Mouse (Mus musculus) cerebellum, postnatal 4 days (tissue): ENCODE results near the gene Naglu.

Experiments used
- DNase-seq, 2 experiments: peaks; one replicate each; pipeline ENCODE4 v3.0.0; 2022; ENCODE audit warnings: low spot score in 2 of 2, mixed read lengths in 1 of 2

Naglu gene

DNA sequence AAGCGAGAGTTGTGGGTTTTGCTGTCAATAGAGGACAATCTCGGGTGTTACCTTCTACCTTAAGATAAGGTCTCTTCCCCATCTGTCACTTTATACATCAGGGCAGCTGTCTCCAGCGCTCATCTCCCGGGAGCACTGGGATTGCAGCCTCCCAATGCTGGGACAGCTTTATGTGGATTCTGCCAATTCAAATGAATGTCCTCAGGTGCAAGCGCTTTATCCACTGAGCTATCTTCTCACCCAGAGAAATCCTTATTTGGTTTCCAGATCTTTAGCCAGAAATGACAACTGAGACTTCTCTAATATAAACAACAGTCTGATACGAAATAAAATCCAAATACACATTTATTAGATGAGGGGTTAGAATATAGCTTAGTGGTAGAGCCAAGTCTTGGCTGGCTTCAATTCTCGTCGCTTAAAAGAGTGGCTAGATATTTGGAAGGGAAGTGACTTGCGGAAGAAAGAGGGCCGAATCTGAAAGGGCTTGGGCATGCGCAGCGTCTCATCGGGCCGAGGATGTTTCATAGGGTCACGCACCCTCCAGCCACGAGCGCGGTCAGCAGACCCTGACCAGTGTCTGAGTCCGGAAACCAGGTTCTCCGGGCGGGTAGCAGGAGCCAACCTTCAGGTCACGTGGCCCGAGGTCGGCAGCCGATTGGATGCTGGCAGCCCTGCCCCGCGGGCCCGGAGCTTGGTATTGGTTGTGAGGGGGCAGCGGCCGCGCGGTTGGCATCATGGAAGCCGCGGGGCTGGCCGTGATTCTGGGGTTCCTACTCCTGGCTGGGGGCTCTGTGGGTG, at the start of gene Naglu:
Gene Naglu, plus strand, starts transcription at position 622 of the 798 bp plus-strand sequence.
- DNase-seq = peak; percentile 91 to 96

- DNase-seq = peak; percentile 51 to 89
Observed at GRCm38 (mm10) chr11:101023371-101023770, 46.4 kb upstream of the Naglu start.

DNA sequence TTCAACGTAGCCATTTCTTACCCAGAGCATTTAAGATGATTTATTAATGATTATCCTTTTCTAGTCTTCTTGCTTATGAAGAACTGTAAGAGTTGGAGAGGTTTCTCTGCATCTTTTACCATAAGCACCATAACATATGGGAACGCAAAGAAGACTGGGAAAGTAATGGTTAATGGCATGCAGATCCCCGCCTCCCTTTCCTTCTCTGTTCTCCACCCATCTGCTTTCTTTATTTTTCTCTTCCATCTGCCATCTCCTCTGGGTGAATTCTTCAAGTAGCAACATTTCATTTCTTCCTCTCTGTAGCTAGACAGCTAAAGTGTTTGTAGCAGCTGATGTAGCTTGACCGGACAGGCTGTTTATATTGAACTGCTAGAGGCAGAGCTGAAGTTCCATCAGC, 45.8 kb upstream of the Naglu start:
- DNase-seq = no peak

- no peak for DNase-seq
Observed at GRCm38 (mm10) chr11:101027121-101027520, 42.7 kb upstream of the Naglu start.

GRCm38 (mm10) chr11:101029320-101029719, 40.5 kb upstream of the Naglu start:
- DNase-seq = no peak

GRCm38 (mm10) chr11:101030136-101030807, 39.5 kb upstream of the Naglu start:
- DNase-seq = no peak

- no peak for DNase-seq
Observed at GRCm38 (mm10) chr11:101030808-101031156, 39.0 kb upstream of the Naglu start.

DNA sequence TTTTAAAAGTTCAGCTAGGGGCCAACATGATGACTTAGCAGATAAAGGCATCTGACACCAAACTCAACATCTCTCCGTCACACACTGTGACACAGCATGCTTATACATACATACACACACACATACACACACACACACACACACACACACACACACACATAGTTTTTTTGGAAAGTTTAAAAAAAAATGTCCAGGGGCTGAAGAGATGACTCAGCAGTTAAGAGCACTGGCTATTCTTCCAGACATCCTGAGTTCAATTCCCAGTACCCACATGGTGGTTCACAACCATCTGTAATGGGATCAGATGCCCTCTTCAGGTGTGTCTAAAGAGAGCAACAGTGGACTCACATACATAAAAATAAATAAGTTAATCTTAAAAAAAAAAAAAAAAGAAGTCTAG, 38.3 kb upstream of the Naglu start:
- DNase-seq = no peak

GRCm38 (mm10) chr11:101033856-101034500, 35.8 kb upstream of the Naglu start:
- DNase-seq = no peak

GRCm38 (mm10) chr11:101034614-101035327, 35.0 kb upstream of the Naglu start:
- DNase-seq = no peak

- DNase-seq = no peak
Observed at GRCm38 (mm10) chr11:101035328-101035695, 34.5 kb upstream of the Naglu start.

DNA sequence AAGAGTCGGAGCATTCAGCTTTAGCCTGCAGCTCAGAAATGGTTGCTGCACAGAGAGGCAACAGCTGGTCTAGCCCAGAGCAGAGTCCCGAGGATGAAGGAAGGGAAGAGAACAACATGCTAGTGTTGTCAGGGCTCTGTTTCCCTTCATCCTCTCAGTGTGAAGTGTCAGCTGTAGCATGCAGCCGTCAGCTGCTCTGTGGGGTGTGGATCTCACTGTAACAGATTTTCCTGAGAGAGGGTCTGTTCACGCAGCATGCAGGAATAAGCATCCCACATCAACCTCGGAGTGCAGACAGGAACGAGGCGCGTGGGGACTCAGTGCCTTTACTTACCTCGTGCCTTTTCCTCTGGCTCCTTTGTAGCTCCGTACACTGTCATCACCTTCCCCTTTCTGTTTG, 32.0 kb upstream of the Naglu start:
- DNase-seq = no peak

- no peak for DNase-seq
Observed at GRCm38 (mm10) chr11:101045826-101046225, 24.0 kb upstream of the Naglu start.

DNA sequence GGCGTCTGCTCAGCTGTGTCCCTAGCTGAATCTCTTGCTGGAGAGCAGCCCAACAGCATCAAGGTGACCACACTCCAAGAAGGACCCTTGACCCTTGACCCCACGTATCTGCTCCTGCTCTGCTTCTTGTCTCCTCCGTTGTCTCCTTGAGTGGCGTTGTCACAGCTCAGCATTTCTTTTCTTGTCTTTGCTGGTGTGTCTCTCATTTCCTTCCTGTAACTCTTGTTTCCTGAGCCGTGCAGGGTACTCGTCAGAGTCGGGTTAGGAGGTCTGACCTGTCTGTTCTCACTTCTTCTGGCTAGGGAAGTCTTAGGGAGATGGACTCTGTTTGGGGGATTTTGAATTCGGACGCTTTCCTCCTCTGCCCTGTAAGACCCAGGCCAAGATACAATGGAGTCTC, 23.4 kb upstream of the Naglu start:
- DNase-seq = no peak

GRCm38 (mm10) chr11:101047502-101047901, 22.3 kb upstream of the Naglu start:
- DNase-seq = no peak

GRCm38 (mm10) chr11:101050359-101050758, 19.5 kb upstream of the Naglu start:
- DNase-seq = no peak

- DNase-seq = no peak
Observed at GRCm38 (mm10) chr11:101051051-101051493, 18.7 kb upstream of the Naglu start.

DNA sequence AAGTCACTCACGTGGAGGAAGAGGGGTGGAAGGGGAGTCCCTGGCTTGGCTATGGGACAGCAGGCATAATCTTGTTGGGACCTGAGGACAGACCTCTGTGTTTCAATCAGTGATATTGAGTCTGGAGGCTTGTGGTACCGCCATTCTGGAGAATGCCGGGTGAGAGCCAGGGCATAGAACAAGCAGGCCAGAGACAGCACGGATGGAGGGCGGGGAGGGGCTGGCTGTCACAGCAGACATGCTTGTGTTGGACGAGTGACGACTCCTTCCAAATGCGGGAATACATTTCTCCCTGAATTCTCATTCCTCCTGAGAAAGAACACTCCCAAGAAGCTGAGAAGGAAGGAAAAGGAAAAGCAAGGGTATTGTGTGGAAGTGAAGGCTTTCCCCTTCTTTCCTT, 18.2 kb upstream of the Naglu start:
- no peak for DNase-seq

DNA sequence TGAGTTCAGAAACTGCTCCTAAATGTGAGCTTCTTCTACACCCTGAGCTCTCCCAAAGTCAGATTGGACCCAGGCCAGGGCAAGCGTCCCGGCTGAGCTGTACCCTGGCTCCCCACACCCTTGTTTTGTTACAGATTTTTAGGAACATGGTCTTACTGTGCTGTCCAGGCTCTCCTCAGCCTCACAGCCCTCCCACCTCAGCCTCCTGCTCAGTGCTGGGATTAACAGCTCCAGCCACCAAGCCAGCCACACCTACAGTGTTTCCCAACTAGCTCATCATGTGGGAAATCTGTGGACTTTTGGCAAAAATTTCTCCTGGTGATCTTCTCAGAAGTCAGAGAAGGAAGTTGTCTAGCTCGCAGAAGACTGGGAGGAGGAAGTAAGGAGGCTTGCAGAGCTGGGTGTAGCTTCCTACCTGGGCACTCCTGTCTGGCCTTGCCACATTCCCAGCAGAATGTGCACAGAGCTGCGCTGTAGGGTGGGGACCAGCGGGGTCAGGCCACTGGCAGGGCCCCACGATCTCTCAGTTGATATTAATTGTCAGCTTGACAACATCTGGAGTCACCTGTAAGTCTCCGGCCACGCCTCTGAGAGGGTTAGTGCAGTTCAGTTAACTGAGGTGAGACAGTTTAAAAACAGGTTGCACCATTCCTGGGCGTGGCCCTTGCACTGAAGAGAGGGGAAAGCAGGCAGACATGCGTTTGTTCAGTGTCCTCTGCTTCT, 16.9 kb upstream of the Naglu start:
- no peak for DNase-seq

DNA sequence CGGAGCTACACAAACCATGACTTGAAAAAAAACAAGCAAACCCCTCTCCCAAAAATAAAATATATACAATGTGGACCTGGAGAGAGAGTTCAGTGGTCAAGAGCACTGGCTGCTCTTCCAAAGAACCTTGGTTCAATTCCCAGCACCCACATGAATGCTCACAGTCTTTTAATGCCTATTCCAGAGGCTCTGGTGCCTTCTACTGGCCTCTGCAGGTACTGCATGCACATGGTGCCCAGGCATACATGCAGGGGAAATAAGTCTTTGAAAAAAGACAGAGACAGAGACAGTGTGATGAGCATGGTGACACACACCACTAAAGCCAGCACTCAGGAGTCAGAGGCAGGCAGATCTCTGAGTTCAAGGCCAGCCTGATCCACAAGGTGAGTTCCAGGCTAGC, 15.8 kb upstream of the Naglu start:
- no peak for DNase-seq

DNA sequence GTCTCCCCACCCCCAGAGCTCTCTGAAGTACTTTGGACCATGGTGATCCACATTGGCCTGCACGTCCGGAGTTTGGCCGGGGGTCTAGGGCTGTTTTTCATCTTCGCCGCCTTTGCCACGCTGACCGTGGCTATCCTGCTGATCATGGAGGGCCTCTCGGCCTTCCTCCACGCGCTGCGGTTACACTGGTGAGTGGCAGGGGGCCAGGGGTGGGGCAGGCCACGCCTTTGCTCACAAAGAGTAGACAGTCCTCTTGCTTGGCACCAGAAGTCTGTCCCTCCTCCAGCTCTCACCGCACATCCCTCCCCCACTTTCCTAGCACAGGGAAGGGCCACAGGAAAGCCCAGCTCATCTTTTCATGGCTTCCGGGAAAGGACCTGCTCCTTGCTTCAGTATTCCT, 14.4 kb upstream of the Naglu start:
- DNase-seq = no peak

GRCm38 (mm10) chr11:101056885-101057284, 12.9 kb upstream of the Naglu start:
- no peak for DNase-seq
